Mouse (Mus musculus) MEL (cell line): ENCODE results near the gene Kctd19. TPM values are rescaled to one million over a fixed set of nuclear protein-coding genes. Genes with fewer than 3 reads are reported as not detected.
A peak's percentile ranks its signal among the peaks of the same experiment; 100 is the strongest.

ENCODE experiments used
- DNase-seq: peaks from one replicate; pipeline ENCODE4 v3.0.0; 2011; ENCODE audit warnings: low read depth, low spot score
- H3K27ac ChIP-seq: 2 replicates; pipeline ENCODE4 v1.5.1; 2012; ENCODE audit warnings: low read depth, mild to moderate bottlenecking, control low read depth, low read length, moderate library complexity; ENCODE audit not compliant: control insufficient read depth
- H3K27me3 ChIP-seq, 2 experiments: fragments of 150-350 bp in 1 of 2; sonication (generic) in 1 of 2; 2 replicates each; pipeline ENCODE4 v1.6.1; 2012; ENCODE audit warnings: low read length in 2 of 2, mild to moderate bottlenecking in 2 of 2, improper control_type of control experiment in 1 of 2, moderate library complexity in 1 of 2; ENCODE audit not compliant: insufficient read depth in 2 of 2, control insufficient read depth in 1 of 2
- H3K36me3 ChIP-seq, 2 experiments: 2 replicates each; pipeline ENCODE4 v1.6.1; 2012 to 2014; ENCODE audit warnings: low read length in 2 of 2, improper control_type of control experiment in 1 of 2, inconsistent platforms in 1 of 2, mild to moderate bottlenecking in 1 of 2; ENCODE audit not compliant: insufficient read depth in 2 of 2, control insufficient read depth in 1 of 2
- H3K4me1 ChIP-seq, 2 experiments: fragments of 150-350 bp in 1 of 2; sonication (generic) in 1 of 2; 2 replicates each; pipeline ENCODE4 v1.6.1; 2012; ENCODE audit warnings: low read length in 2 of 2, improper control_type of control experiment in 1 of 2, mild to moderate bottlenecking in 1 of 2; ENCODE audit not compliant: insufficient read depth in 2 of 2, control insufficient read depth in 1 of 2
- H3K4me3 ChIP-seq, 2 experiments: fragments of 150-350 bp in 1 of 2; sonication (generic) in 1 of 2; 2 replicates each; pipeline ENCODE4 v1.5.1; 2012; ENCODE audit warnings: low read depth in 2 of 2, low read length in 2 of 2, mild to moderate bottlenecking in 2 of 2, moderate library complexity in 2 of 2, control low read depth in 1 of 2, improper control_type of control experiment in 1 of 2; ENCODE audit not compliant: control insufficient read depth in 1 of 2, insufficient read depth in 1 of 2
- H3K79me2 ChIP-seq: 2 replicates; pipeline ENCODE4 v1.6.1; 2012; ENCODE audit warnings: mild to moderate bottlenecking, low read length, moderate library complexity; ENCODE audit not compliant: control insufficient read depth, poor library complexity, insufficient read depth
- H3K9ac ChIP-seq: 2 replicates; pipeline ENCODE4 v1.6.1; 2012; ENCODE audit warnings: low read depth, mild to moderate bottlenecking, control low read depth, low read length, moderate library complexity; ENCODE audit not compliant: control insufficient read depth, poor library complexity, severe bottlenecking
- H3K9me3 ChIP-seq: fragments of 150-350 bp; sonication (generic); replicated peaks from 2 replicates; pipeline ENCODE4 v1.6.1; 2012; ENCODE audit warnings: mild to moderate bottlenecking, low read length, improper control_type of control experiment, moderate library complexity; ENCODE audit not compliant: insufficient read depth
- BHLHE40 ChIP-seq: IDR thresholded peaks from 2 replicates; pipeline ENCODE4 v1.6.1; 2012; ENCODE audit warnings: low read depth, mild to moderate bottlenecking, inconsistent platforms, low read length, improper control_type of control experiment, borderline replicate concordance
- CHD1 ChIP-seq: IDR thresholded peaks from 2 replicates; pipeline ENCODE4 v1.6.1; 2012; ENCODE audit warnings: low read depth, mild to moderate bottlenecking, inconsistent platforms, low read length, improper control_type of control experiment
- CHD2 ChIP-seq: IDR thresholded peaks from 2 replicates; pipeline ENCODE4 v1.6.1; 2011; ENCODE audit warnings: low read length, improper control_type of control experiment
- CTCF ChIP-seq, 3 experiments: IDR thresholded peaks in 2 of 3; conservative IDR thresholded peaks in 1 of 3; 2 replicates each; pipeline ENCODE4 v1.5.1; 2011 to 2012; ENCODE audit warnings: low read length in 3 of 3, low read depth in 2 of 3, mild to moderate bottlenecking in 2 of 3, improper control_type of control experiment in 1 of 3, inconsistent platforms in 1 of 3, mixed read lengths in 1 of 3, moderate library complexity in 1 of 3; ENCODE audit not compliant: control insufficient read depth in 1 of 3, insufficient read depth in 1 of 3, poor library complexity in 1 of 3, severe bottlenecking in 1 of 3
- EP300 ChIP-seq, 2 experiments: IDR thresholded peaks; 2 replicates each; pipeline ENCODE4 v1.6.1; 2011; ENCODE audit warnings: improper control_type of control experiment in 2 of 2, low read length in 2 of 2, low read depth in 1 of 2, mild to moderate bottlenecking in 1 of 2
- ETS1 ChIP-seq: IDR thresholded peaks from 2 replicates; pipeline ENCODE4 v1.6.1; 2012; ENCODE audit warnings: low read depth, mild to moderate bottlenecking, inconsistent platforms, low read length, improper control_type of control experiment, moderate library complexity
- GABPA ChIP-seq: IDR thresholded peaks from 2 replicates; pipeline ENCODE4 v1.6.1; 2012; ENCODE audit warnings: low read depth, mild to moderate bottlenecking, inconsistent platforms, low read length, improper control_type of control experiment, moderate library complexity
- GATA1 ChIP-seq: IDR thresholded peaks from 2 replicates; pipeline ENCODE4 v1.6.1; 2011; ENCODE audit warnings: low read depth, low read length, improper control_type of control experiment
- JUND ChIP-seq: IDR thresholded peaks from 2 replicates; pipeline ENCODE4 v1.6.1; 2011; ENCODE audit warnings: low read depth, mild to moderate bottlenecking, improper control_type of control experiment, low read length
- KAT2A ChIP-seq: conservative IDR thresholded peaks from 2 replicates; pipeline ENCODE4 v1.6.1; 2012; ENCODE audit warnings: low read depth, low read length, improper control_type of control experiment, inconsistent platforms
- MAFK ChIP-seq: IDR thresholded peaks from 2 replicates; pipeline ENCODE4 v1.6.1; 2011; ENCODE audit warnings: low read depth, mild to moderate bottlenecking, low read length, improper control_type of control experiment, borderline replicate concordance
- MAZ ChIP-seq: IDR thresholded peaks from 2 replicates; pipeline ENCODE4 v1.6.1; 2012; ENCODE audit warnings: low read depth, mild to moderate bottlenecking, inconsistent platforms, low read length, improper control_type of control experiment
- MYC ChIP-seq: IDR thresholded peaks from 2 replicates; pipeline ENCODE4 v1.6.1; 2011; ENCODE audit warnings: low read depth, mild to moderate bottlenecking, low read length, improper control_type of control experiment, moderate library complexity
- POLR2AphosphoS2 ChIP-seq: IDR thresholded peaks from 2 replicates; pipeline ENCODE4 v1.6.1; 2011; ENCODE audit warnings: low read length, improper control_type of control experiment
- RAD21 ChIP-seq: IDR thresholded peaks from 2 replicates; pipeline ENCODE4 v1.6.1; 2011; ENCODE audit warnings: mild to moderate bottlenecking, low read depth, low read length, improper control_type of control experiment
- SMC3 ChIP-seq: IDR thresholded peaks from 2 replicates; pipeline ENCODE4 v1.6.1; 2011; ENCODE audit warnings: low read depth, low read length, improper control_type of control experiment
- TBP ChIP-seq: IDR thresholded peaks from 2 replicates; pipeline ENCODE4 v1.8.0; 2011; ENCODE audit warnings: low read depth, low read length, improper control_type of control experiment
- TCF12 ChIP-seq: IDR thresholded peaks from 2 replicates; pipeline ENCODE4 v1.6.1; 2014; ENCODE audit warnings: low read depth, mild to moderate bottlenecking, inconsistent platforms, low read length, improper control_type of control experiment, moderate library complexity
- UBTF ChIP-seq: IDR thresholded peaks from 2 replicates; pipeline ENCODE4 v1.6.1; 2012; ENCODE audit warnings: low read depth, mild to moderate bottlenecking, inconsistent platforms, low read length, improper control_type of control experiment, moderate library complexity, borderline replicate concordance; ENCODE audit not compliant: insufficient read depth
- USF1 ChIP-seq: IDR thresholded peaks from 2 replicates; pipeline ENCODE4 v1.6.1; 2014; ENCODE audit warnings: low read depth, mild to moderate bottlenecking, inconsistent platforms, low read length, improper control_type of control experiment, moderate library complexity
- USF2 ChIP-seq, 2 experiments: IDR thresholded peaks; 2 replicates each; pipeline ENCODE4 v1.6.1; 2011 to 2012; ENCODE audit warnings: improper control_type of control experiment in 2 of 2, low read length in 2 of 2, borderline replicate concordance in 1 of 2, inconsistent platforms in 1 of 2, low read depth in 1 of 2, mild to moderate bottlenecking in 1 of 2; ENCODE audit not compliant: insufficient read depth in 1 of 2
- ZC3H11A ChIP-seq: IDR thresholded peaks from 2 replicates; pipeline ENCODE4 v1.6.1; 2012; ENCODE audit warnings: low read depth, mild to moderate bottlenecking, inconsistent platforms, low read length, improper control_type of control experiment
- ZMIZ1 ChIP-seq: IDR thresholded peaks from 2 replicates; pipeline ENCODE4 v1.6.1; 2012; ENCODE audit warnings: low read depth, mild to moderate bottlenecking, inconsistent platforms, low read length, improper control_type of control experiment, moderate library complexity
- ZNF384 ChIP-seq: IDR thresholded peaks from 2 replicates; pipeline ENCODE4 v1.6.1; 2012; ENCODE audit warnings: low read depth, mild to moderate bottlenecking, inconsistent platforms, low read length, improper control_type of control experiment
- polyA plus RNA-seq, 2 experiments: library from polyadenylated mRNA; stranded (reverse) in 1 of 2; unstranded in 1 of 2; fragments of >175 nt in 1 of 2; fragments of >200 nt in 1 of 2; gene quantifications; 2 replicates each; pipeline versions ENCODE4 v1.2.1 to v1.2.4; 2012; ENCODE audit warnings: low replicate concordance in 2 of 2, low read depth in 1 of 2; ENCODE audit not compliant: insufficient read length in 2 of 2, insufficient read depth in 1 of 2, missing spikeins in 1 of 2
- total RNA-seq: library from RNA; depleted of rRNA; stranded (reverse); fragments of 300-350 nt; gene quantifications from 2 replicates; pipeline ENCODE4 v1.2.3, GENCODE M21; 2012

The Kctd19 gene
- total and polyA plus RNA-seq, 3 experiments, result not detected

- TF ChIP-seq JUND (no peak), RAD21 (peak; percentile 77), UBTF (no peak), GATA1 (no peak), SMC3 (peak; percentile 59), ZNF384 (no peak), ZC3H11A (peak; percentile 58), TCF12 (no peak), CTCF (IDR thresholded peaks at IDR 0.05 in 2 of 3, conservative IDR thresholded peaks at IDR 0.05 in 1 of 3; ENCODE audit: control insufficient read depth in 1 of 3, insufficient read depth in 1 of 3, low read depth in 2 of 3, low read length in 3 of 3, poor library complexity in 1 of 3, severe bottlenecking in 1 of 3) (peak; percentile 35 to 61 (median 45); a peak in 4 of 6 replicates), KAT2A (no peak)
- peak; percentile 53 for DNase-seq
- Histone ChIP-seq H3K9ac (no peak overlapping the region), H3K27ac (no peak overlapping the region), H3K36me3 (no peaks in the 10 kb centered on the region), H3K27me3 (no peaks in the 10 kb centered on the region; a peak in 1 of 4 replicates), H3K9me3 (no peaks in the 10 kb centered on the region), H3K79me2 (no peaks in the 10 kb centered on the region), H3K4me3 (no peak overlapping the region), H3K4me1 (no peaks in the 10 kb centered on the region)
Observed at GRCm38 (mm10) chr8:105384070-105384469, 29.2 kb downstream of the Kctd19 start.

- Histone ChIP-seq H3K4me3 (no peak overlapping the region), H3K79me2 (no peaks in the 10 kb centered on the region), H3K4me1 (no peaks in the 10 kb centered on the region), H3K27ac (no peak overlapping the region), H3K9ac (no peak overlapping the region), H3K36me3 (no peaks in the 10 kb centered on the region), H3K27me3 (no peaks in the 10 kb centered on the region), H3K9me3 (no peaks in the 10 kb centered on the region)
- DNase-seq, result no peak
- TF ChIP-seq ZMIZ1, result no peak
- no peak for TF ChIP-seq MYC
- TF ChIP-seq GABPA, result no peak
- TF ChIP-seq JUND, result no peak
- no peak for TF ChIP-seq USF1
- no peak for TF ChIP-seq USF2 (IDR thresholded peaks at IDR 0.05; ENCODE audit: borderline replicate concordance in 1 of 2, insufficient read depth in 1 of 2, low read depth in 1 of 2, low read length in 2 of 2)
- TF ChIP-seq MAZ, result no peak
- TF ChIP-seq ZNF384, result no peak
- TF ChIP-seq POLR2AphosphoS2, result no peak
- TF ChIP-seq CHD2, result no peak
- TF ChIP-seq BHLHE40, result no peak
- TF ChIP-seq CHD1, result no peak
- TF ChIP-seq EP300 (IDR thresholded peaks at IDR 0.05; ENCODE audit: low read depth in 1 of 2, low read length in 2 of 2), result no peak
- no peak for TF ChIP-seq GATA1
- no peak for TF ChIP-seq TBP
- no peak for TF ChIP-seq SMC3
- no peak for TF ChIP-seq ETS1
- no peak for TF ChIP-seq UBTF
- TF ChIP-seq MAFK, result no peak
Observed at GRCm38 (mm10) chr8:105380308-105380707, 33.0 kb downstream of the Kctd19 start.
